ENCODE assay signal across 27 mouse cellular contexts in the genomic region with DNA sequence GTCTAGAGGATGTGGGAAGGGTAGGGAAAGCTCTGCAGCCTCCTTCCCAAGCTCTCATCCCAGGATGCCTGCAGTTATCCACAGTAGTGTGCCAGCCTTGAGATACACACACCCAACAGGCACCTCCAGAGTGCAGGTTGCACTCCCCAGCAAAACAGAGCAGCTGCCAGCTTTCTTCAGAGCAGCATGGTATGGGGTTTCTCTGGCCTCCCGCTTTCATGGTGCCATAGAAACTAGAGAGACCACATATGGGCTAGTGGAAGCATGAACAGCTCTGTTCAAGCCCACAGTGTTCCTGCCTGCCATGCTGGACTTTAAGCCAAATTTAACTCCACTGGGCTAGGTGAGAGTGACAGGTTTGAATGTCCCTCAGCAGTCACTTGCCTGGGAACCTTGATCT. TPM values are rescaled to one million over a fixed set of nuclear protein-coding genes. Genes with fewer than 3 reads are reported as not detected.
DNase-seq lines count a peak whose midpoint lies in the region; ATAC-seq and TF ChIP-seq lines count a peak whose summit lies in the region.
"Had no signal": no experiment of that assay in that cellular context is flagged by ENCODE, and none has a peak within 500 bp of the region (broad histone marks: within the 10 kb centered on the region; RNA-seq: fewer than 3 reads in every experiment).

No protein-coding gene starts in this region.

- no peak for TF ChIP-seq POLR2A in cerebellum, adult 2 months (IDR thresholded peaks at IDR 0.05; ENCODE audit: borderline replicate concordance, insufficient read depth, low read length)

- H3K27me3 ChIP-seq in cerebellum, adult 2 months (ENCODE audit: control insufficient read depth, insufficient read depth, low read length) = no peaks in the 10 kb centered on the region
- H3K27me3 ChIP-seq in stomach, embryonic 15.5 days (replicated peaks) = no peaks in the 10 kb centered on the region
- H3K27me3 ChIP-seq: embryonic facial prominence, embryonic 15.5 days; heart, embryonic 12.5 days; midbrain, embryonic 12.5 days; neural tube, embryonic 12.5 days had no signal

- no peak overlapping the region for H3K27ac ChIP-seq in cerebellum, adult 2 months (ENCODE audit: insufficient read depth, low read length)
- peak overlapping the region; percentile 17; the same call in 1 of the 2 replicates for H3K27ac ChIP-seq in left cerebral cortex, adult 2 months
- peak overlapping the region; percentile 40; the same call in 1 of the 2 replicates for H3K27ac ChIP-seq in stomach, embryonic 15.5 days
- H3K27ac ChIP-seq: embryonic facial prominence, embryonic 15.5 days; midbrain, embryonic 12.5 days; neural tube, embryonic 12.5 days had no signal

- H3K4me3 ChIP-seq in cerebellum, adult 2 months (replicated peaks; ENCODE audit: insufficient read depth, low read depth, low read length) = no peak overlapping the region
- no peak overlapping the region for H3K4me3 ChIP-seq in left cerebral cortex, adult 2 months
- H3K4me3 ChIP-seq in stomach, embryonic 15.5 days (replicated peaks) = no peak overlapping the region
- H3K4me3 ChIP-seq: embryonic facial prominence, embryonic 15.5 days; heart, embryonic 12.5 days; hindbrain, embryonic 10.5 days; midbrain, embryonic 12.5 days; neural tube, embryonic 12.5 days had no signal

- ATAC-seq in stomach, embryonic 15.5 days (ENCODE audit: insufficient read depth, low FRiP score, low read depth) = no peak
- ATAC-seq: inflammation-experienced regulatory T-cells, adult 6 months; liver, postnatal 0 days; lung, postnatal 0 days had no signal

- no peaks in the 10 kb centered on the region for H3K9me3 ChIP-seq in stomach, embryonic 15.5 days
- H3K9me3 ChIP-seq: embryonic facial prominence, embryonic 15.5 days; heart, embryonic 12.5 days; hindbrain, embryonic 10.5 days; midbrain, embryonic 12.5 days; neural tube, embryonic 12.5 days had no signal

- peaks cover 4% of the 10 kb centered on the region for H3K4me1 ChIP-seq in cerebellum, adult 2 months (ENCODE audit: control insufficient read depth, insufficient read depth, low read length)
- 0 out of 2 replicates have a peak, but pooled peaks cover 2% of the 10 kb centered on the region for H3K4me1 ChIP-seq in stomach, embryonic 15.5 days
- H3K4me1 ChIP-seq: embryonic facial prominence, embryonic 15.5 days had no signal

- DNase-seq in cerebellum, adult 9-10 months = peak; percentile 9
- no peak for DNase-seq in cerebellum, adult 2 months
- DNase-seq in heart, adult 11 months = peak; percentile 86
- no peak for DNase-seq in heart, adult 9 months (ENCODE audit: low spot score in 2 of 2)
- no peak for DNase-seq in left cerebral cortex, adult 2 months (ENCODE audit: extremely low spot score in 1 of 2, low spot score in 2 of 2)
- no peak for DNase-seq in left cerebral cortex, postnatal 4 days
- no peak for DNase-seq in spleen, postnatal 10 days (ENCODE audit: low spot score in 2 of 2)
- DNase-seq: adrenal gland, postnatal 10 days; cerebellum, adult 8-10 months; gastrocnemius, postnatal 10 days; heart, postnatal 10 days; liver, postnatal 0 days; thymus, postnatal 14 days had no signal

- intact Hi-C loops in left cerebral cortex, adult 2 months (cut with DNase I) = no loop called here
- intact Hi-C loops in left cerebral cortex, postnatal 4 days (cut with DNase I) = loop anchor here (10.0 kb wide), 1 partner anchor 108 kb away; no protein-coding TSS in a partner anchor

- 51% methylated on average over 1 of the region's 1 CpGs for WGBS in cerebellum, adult 2 months
- 97% methylated on average over 1 of the region's 1 CpGs for WGBS in stomach, embryonic 15.5 days

- TF ChIP-seq CTCF in cerebellum, adult 2 months (IDR thresholded peaks at IDR 0.05; ENCODE audit: borderline replicate concordance, insufficient read depth, low read depth, low read length) = no peak
- TF ChIP-seq CTCF in left cerebral cortex, adult 2 months (IDR thresholded peaks at IDR 0.05) = no peak

- no peak overlapping the region for H3K9ac ChIP-seq in stomach, embryonic 15.5 days
- H3K9ac ChIP-seq: embryonic facial prominence, embryonic 15.5 days; heart, embryonic 12.5 days; liver, postnatal 0 days; midbrain, embryonic 12.5 days; neural tube, embryonic 12.5 days had no signal

- no peaks in the 10 kb centered on the region for H3K36me3 ChIP-seq in stomach, embryonic 15.5 days
- H3K36me3 ChIP-seq: embryonic facial prominence, embryonic 15.5 days; heart, embryonic 12.5 days; hindbrain, embryonic 10.5 days; midbrain, embryonic 12.5 days had no signal

- no peak overlapping the region for H3K4me2 ChIP-seq in stomach, embryonic 15.5 days
- H3K4me2 ChIP-seq: embryonic facial prominence, embryonic 15.5 days; heart, embryonic 12.5 days; midbrain, embryonic 12.5 days; neural tube, embryonic 12.5 days had no signal

RNA-seq across cellular contexts. Expression of gene Gm4131, which starts 36.1 kb away (rescaled TPM):
- polyA plus RNA-seq in cerebellum, adult 2 months (2012; rRNA removed) = 0.14 TPM in 1 of 2 replicates, not detected in the other
- total RNA-seq in left cerebral cortex, adult 2 months (2021) = not detected
- not detected for total RNA-seq in left cerebral cortex, postnatal 4 days (2021)
- polyA plus RNA-seq in stomach, embryonic 15.5 days (2015; fragmentation: Nextera tagmentation; extraction: Ambion mirVana) = not detected in 2 replicates
- total RNA-seq: adrenal gland, postnatal 10 days; common myeloid progenitor, adult 5-6 weeks; gastrocnemius, postnatal 10 days; granulocyte monocyte progenitor cell, adult 5-6 weeks; heart, postnatal 10 days; layer of hippocampus, postnatal 10 days; liver, adult 2 months had no signal
- polyA plus RNA-seq: embryonic facial prominence, embryonic 15.5 days; hindbrain, embryonic 10.5 days; inflammation-experienced regulatory T-cells, adult 6 months; kidney, embryonic 14.5 days; limb, embryonic 11.5 days; liver, adult 2 months; liver, postnatal 0 days; lung, postnatal 0 days; midbrain, embryonic 12.5 days; neural tube, embryonic 12.5 days had no signal

RNA-seq across cellular contexts. Expression of gene Fam124a, which starts 47.3 kb away (rescaled TPM):
- 12.3 and 13.5 TPM in 2 replicates for polyA plus RNA-seq in cerebellum, adult 2 months (2012; rRNA removed)
- 10 to 100 TPM; 22.8 to 25.6 TPM for total RNA-seq in left cerebral cortex, adult 2 months (2021)
- 100 to 1,000 TPM in 1 of 2 experiments, 10 to 100 TPM in 1; 96.3 to 104 TPM for total RNA-seq in left cerebral cortex, postnatal 4 days (2021)
- polyA plus RNA-seq in stomach, embryonic 15.5 days (2015; fragmentation: Nextera tagmentation; extraction: Ambion mirVana) = 4.7 and 6.4 TPM in 2 replicates
- total RNA-seq: common myeloid progenitor, adult 5-6 weeks; granulocyte monocyte progenitor cell, adult 5-6 weeks had no signal
- polyA plus RNA-seq: inflammation-experienced regulatory T-cells, adult 6 months had no signal

Comparison
In these comparisons a context has a peak if more than half of its experiments do, and no peak if none do; other contexts are left out.
1. DNase-seq: peak in cerebellum, adult 9-10 months (single experiment) and heart, adult 11 months (single experiment); none in cerebellum, adult 2 months (0 of 2), heart, adult 9 months (0 of 2), left cerebral cortex, adult 2 months (0 of 2), left cerebral cortex, postnatal 4 days (single experiment) and spleen, postnatal 10 days (0 of 2).